Mouse (Mus musculus) hindbrain, embryonic 16.5 days (tissue): ENCODE results near the gene Cdh23. TPM values are rescaled to one million over a fixed set of nuclear protein-coding genes. Genes with fewer than 3 reads are reported as not detected.

ENCODE experiments used
- ATAC-seq: fragments of 200-750 bp; cut with Nextera tagmentation; 2 replicates; pipeline ENCODE4 v1.8.0; 2017; ENCODE audit warnings: moderate TSS enrichment, moderate library complexity
- H3K27ac ChIP-seq: fragments of 300-500 bp; sonication (generic); 2 replicates; pipeline ENCODE4 v1.5.1; 2014; ENCODE audit warnings: low read depth, mild to moderate bottlenecking, control low read depth, low read length, moderate library complexity
- H3K27me3 ChIP-seq: fragments of 300-500 bp; sonication (generic); replicated peaks from 2 replicates; pipeline ENCODE4 v1.6.1; 2014; ENCODE audit warnings: low read length; ENCODE audit not compliant: control insufficient read depth, insufficient read depth
- H3K36me3 ChIP-seq: fragments of 300-500 bp; sonication (generic); 2 replicates; pipeline ENCODE4 v1.6.1; 2014; ENCODE audit warnings: mild to moderate bottlenecking, low read length, moderate library complexity, mixed read lengths; ENCODE audit not compliant: control insufficient read depth, insufficient read depth
- H3K4me1 ChIP-seq: fragments of 300-500 bp; sonication (generic); 2 replicates; pipeline ENCODE4 v1.6.1; 2014; ENCODE audit warnings: low read depth, low read length; ENCODE audit not compliant: control insufficient read depth, insufficient read depth
- H3K4me2 ChIP-seq: fragments of 300-500 bp; sonication (generic); 2 replicates; pipeline ENCODE4 v1.6.1; 2014; ENCODE audit warnings: mild to moderate bottlenecking, low read length, control low read depth, moderate library complexity
- H3K4me3 ChIP-seq: fragments of 300-500 bp; sonication (generic); 2 replicates; pipeline ENCODE4 v1.5.1; 2014; ENCODE audit warnings: mild to moderate bottlenecking, low read length, control low read depth, moderate library complexity
- H3K9ac ChIP-seq: fragments of 300-500 bp; sonication (generic); 2 replicates; pipeline ENCODE4 v1.6.1; 2014; ENCODE audit warnings: low read depth, mild to moderate bottlenecking, control low read depth, low read length, moderate library complexity
- H3K9me3 ChIP-seq: fragments of 300-500 bp; sonication (generic); 2 replicates; pipeline ENCODE4 v1.6.1; 2014; ENCODE audit warnings: mild to moderate bottlenecking, low read length, moderate library complexity; ENCODE audit not compliant: control insufficient read depth
- whole genome bisulfite sequencing: fragments of 180-500 bp; shearing (Covaris S2); extraction: QIAGEN DNeasy Blood & Tissue Kit; methylation state at CpG from one replicate; pipeline ENCODE4 v1.1.7; 2014; 5-methylcytosine and 5-hydroxymethylcytosine counted together
- polyA plus RNA-seq: library from polyadenylated mRNA; unstranded; fragments of >200 nt; fragmentation: Nextera tagmentation; extraction: Ambion mirVana; gene quantifications from 2 replicates; pipeline ENCODE4 v1.2.1, GENCODE M21; 2015

Gene Cdh23
- polyA plus RNA-seq, 1 experiment from 2014 or later: 6.1 TPM

- Histone ChIP-seq H3K4me1 (no peaks in the 10 kb centered on the region), H3K4me3 (no peak overlapping the region), H3K4me2 (no peak overlapping the region), H3K27me3 (no peaks in the 10 kb centered on the region), H3K9me3 (no peaks in the 10 kb centered on the region), H3K9ac (no peak overlapping the region), H3K36me3 (no peaks in the 10 kb centered on the region), H3K27ac (no peak overlapping the region)
- ATAC-seq: no peak
- WGBS: 71% methylated on average over 7 of the region's 7 CpGs
These were observed 168.3 kb downstream of the Cdh23 start for GRCm38 (mm10) chr10:60527949-60528348.

GRCm38 (mm10) chr10:60525081-60525480 is 171.2 kb downstream of the Cdh23 start:
- no peaks in the 10 kb centered on the region for H3K9me3 ChIP-seq
- H3K4me3 ChIP-seq: no peak overlapping the region
- H3K36me3 ChIP-seq: no peaks in the 10 kb centered on the region
- no peaks in the 10 kb centered on the region for H3K4me1 ChIP-seq
- H3K9ac ChIP-seq: no peak overlapping the region
- H3K4me2 ChIP-seq: no peak overlapping the region
- no peaks in the 10 kb centered on the region for H3K27me3 ChIP-seq
- WGBS: 79% methylated on average over 8 of the region's 8 CpGs
- no peak overlapping the region for H3K27ac ChIP-seq
- no peak for ATAC-seq

- Histone ChIP-seq H3K4me2 (no peak overlapping the region), H3K27ac (no peak overlapping the region), H3K9ac (no peak overlapping the region), H3K4me1 (no peaks in the 10 kb centered on the region), H3K9me3 (no peaks in the 10 kb centered on the region), H3K4me3 (no peak overlapping the region), H3K36me3 (no peaks in the 10 kb centered on the region), H3K27me3 (no peaks in the 10 kb centered on the region)
- no peak for ATAC-seq
- WGBS: 83% methylated on average over 11 of the region's 11 CpGs
These were observed 180.0 kb downstream of the Cdh23 start for GRCm38 (mm10) chr10:60516286-60516685.

GRCm38 (mm10) chr10:60498538-60498937 is 197.8 kb downstream of the Cdh23 start:
- no peaks in the 10 kb centered on the region for H3K9me3 ChIP-seq
- H3K4me3 ChIP-seq: no peak overlapping the region
- no peak overlapping the region for H3K4me2 ChIP-seq
- no peak overlapping the region for H3K27ac ChIP-seq
- 30% methylated on average over 4 of the region's 4 CpGs for WGBS
- no peaks in the 10 kb centered on the region for H3K4me1 ChIP-seq
- no peaks in the 10 kb centered on the region for H3K27me3 ChIP-seq
- H3K9ac ChIP-seq: no peak overlapping the region
- ATAC-seq: 0 out of 2 replicates have a peak, but pooled peaks have one; percentile 12
- no peaks in the 10 kb centered on the region for H3K36me3 ChIP-seq

- no peaks in the 10 kb centered on the region for H3K36me3 ChIP-seq
- ATAC-seq: peak; percentile 56; the same call in 1 of the 2 replicates
- no peak overlapping the region for H3K9ac ChIP-seq
- peaks cover 6% of the 10 kb centered on the region for H3K4me1 ChIP-seq
- no peaks in the 10 kb centered on the region for H3K9me3 ChIP-seq
- WGBS: 8% methylated on average over 6 of the region's 6 CpGs
- no peak overlapping the region for H3K4me2 ChIP-seq
- H3K27me3 ChIP-seq: no peaks in the 10 kb centered on the region
- no peak overlapping the region for H3K27ac ChIP-seq
- H3K4me3 ChIP-seq: no peak overlapping the region
These were observed 201.2 kb downstream of the Cdh23 start for GRCm38 (mm10) chr10:60495070-60495469.

GRCm38 (mm10) chr10:60491538-60491937 is 204.8 kb downstream of the Cdh23 start:
- no peak overlapping the region for H3K9ac ChIP-seq
- H3K27ac ChIP-seq: no peak overlapping the region
- ATAC-seq: peak; percentile 64; the same call in 1 of the 2 replicates
- no peak overlapping the region for H3K4me2 ChIP-seq
- no peak overlapping the region for H3K4me3 ChIP-seq
- WGBS: 40% methylated on average over 2 of the region's 2 CpGs
- no peaks in the 10 kb centered on the region for H3K27me3 ChIP-seq
- no peaks in the 10 kb centered on the region for H3K36me3 ChIP-seq
- H3K9me3 ChIP-seq: no peaks in the 10 kb centered on the region
- H3K4me1 ChIP-seq: peaks cover 6% of the 10 kb centered on the region

GRCm38 (mm10) chr10:60481381-60481780 is 214.9 kb downstream of the Cdh23 start:
- WGBS: 88% methylated on average over 6 of the region's 6 CpGs
- H3K36me3 ChIP-seq: no peaks in the 10 kb centered on the region
- 0 out of 2 replicates have a peak, but pooled peaks cover 1% of the 10 kb centered on the region for H3K27me3 ChIP-seq
- peaks cover 3% of the 10 kb centered on the region; the same call in 1 of the 2 replicates for H3K9me3 ChIP-seq
- no peak overlapping the region for H3K9ac ChIP-seq
- ATAC-seq: no peak
- H3K4me2 ChIP-seq: no peak overlapping the region
- H3K4me3 ChIP-seq: no peak overlapping the region
- H3K4me1 ChIP-seq: no peaks in the 10 kb centered on the region
- H3K27ac ChIP-seq: no peak overlapping the region

- H3K27me3 ChIP-seq: 0 out of 2 replicates have a peak, but pooled peaks cover 7% of the 10 kb centered on the region
- WGBS: 76% methylated on average over 5 of the region's 5 CpGs
- H3K9ac ChIP-seq: no peak overlapping the region
- ATAC-seq: no peak
- no peaks in the 10 kb centered on the region for H3K36me3 ChIP-seq
- H3K9me3 ChIP-seq: no peaks in the 10 kb centered on the region
- H3K4me3 ChIP-seq: no peak overlapping the region
- no peak overlapping the region for H3K4me2 ChIP-seq
- no peak overlapping the region for H3K27ac ChIP-seq
- H3K4me1 ChIP-seq: no peaks in the 10 kb centered on the region; the same call in 1 of the 2 replicates
These were observed 221.7 kb downstream of the Cdh23 start for GRCm38 (mm10) chr10:60474549-60474948.

DNA sequence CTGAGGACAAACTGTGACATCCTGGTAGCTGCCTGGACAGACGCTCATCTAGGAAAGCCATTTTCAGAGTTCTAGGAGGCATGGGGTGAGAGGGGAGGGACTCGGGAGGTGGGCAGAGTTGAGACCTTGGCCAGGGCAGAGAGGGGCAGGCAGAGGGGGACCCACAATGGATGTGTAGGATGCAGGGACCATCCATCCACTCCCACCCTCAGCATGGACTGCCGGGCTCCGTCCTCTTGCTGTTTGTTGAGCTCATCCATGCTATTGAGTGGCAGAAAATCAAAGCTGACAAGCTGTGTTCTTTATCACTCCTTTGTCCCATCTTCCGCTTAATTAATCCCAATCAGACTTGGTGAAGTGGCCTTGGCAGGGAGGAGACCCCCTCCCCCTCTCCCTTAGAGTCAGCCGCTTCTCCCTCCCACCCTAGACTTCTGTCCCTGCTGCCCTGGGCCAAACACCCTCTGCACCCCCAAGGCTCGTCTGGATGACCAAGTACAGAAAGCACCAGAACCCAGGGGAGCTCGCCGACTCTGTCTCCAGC is 222.4 kb downstream of the Cdh23 start:
- 20% methylated on average over 9 of the region's 9 CpGs for WGBS
- Histone ChIP-seq H3K9ac (no peak overlapping the region), H3K4me1 (no peaks in the 10 kb centered on the region; the same call in 1 of the 2 replicates), H3K4me2 (no peak overlapping the region), H3K27ac (no peak overlapping the region), H3K9me3 (no peaks in the 10 kb centered on the region), H3K36me3 (no peaks in the 10 kb centered on the region), H3K27me3 (0 out of 2 replicates have a peak, but pooled peaks cover 7% of the 10 kb centered on the region), H3K4me3 (no peak overlapping the region)
- ATAC-seq: 0 out of 2 replicates have a peak, but pooled peaks have one; percentile 51
